Mouse (Mus musculus) stomach, embryonic 15.5 days (tissue): ENCODE measurements around the gene Ntf3. TPM values are rescaled to one million over a fixed set of nuclear protein-coding genes. Genes with fewer than 3 reads are reported as not detected.

Experiments
- ATAC-seq: fragments of 200-750 bp; cut with Nextera tagmentation; 2 replicates; pipeline ENCODE4 v1.8.0; 2017; ENCODE audit warnings: low read depth, moderate number of reproducible peaks, moderate TSS enrichment; ENCODE audit not compliant: insufficient read depth, low FRiP score
- H3K27ac ChIP-seq: fragments of 300-500 bp; sonication (generic); 2 replicates; pipeline ENCODE4 v1.5.1; 2015; ENCODE audit warnings: mild to moderate bottlenecking, inconsistent platforms
- H3K27me3 ChIP-seq: fragments of 300-500 bp; sonication (generic); replicated peaks from 2 replicates; pipeline ENCODE4 v1.6.1; 2015; ENCODE audit warnings: inconsistent platforms
- H3K36me3 ChIP-seq: fragments of 300-500 bp; sonication (generic); 2 replicates; pipeline ENCODE4 v1.6.1; 2015; ENCODE audit warnings: inconsistent platforms
- H3K4me1 ChIP-seq: fragments of 300-500 bp; sonication (generic); 2 replicates; pipeline ENCODE4 v1.6.1; 2015; ENCODE audit warnings: inconsistent platforms
- H3K4me2 ChIP-seq: fragments of 300-500 bp; sonication (generic); 2 replicates; pipeline ENCODE4 v1.6.1; 2015; ENCODE audit warnings: mild to moderate bottlenecking, inconsistent platforms
- H3K4me3 ChIP-seq: fragments of 300-500 bp; sonication (generic); replicated peaks from 2 replicates; pipeline ENCODE4 v1.5.1; 2015; ENCODE audit warnings: inconsistent platforms
- H3K9ac ChIP-seq: fragments of 300-500 bp; sonication (generic); 2 replicates; pipeline ENCODE4 v1.6.1; 2015; ENCODE audit warnings: inconsistent platforms
- H3K9me3 ChIP-seq: fragments of 300-500 bp; sonication (generic); 2 replicates; pipeline ENCODE4 v1.6.1; 2016; ENCODE audit warnings: inconsistent platforms
- WGBS: fragments of 180-500 bp; shearing (Covaris S2); methylation state at CpG from one replicate; pipeline ENCODE4 v1.1.7; 2015; 5-methylcytosine and 5-hydroxymethylcytosine counted together
- polyA plus RNA-seq: library from polyadenylated mRNA; unstranded; fragments of >200 nt; fragmentation: Nextera tagmentation; extraction: Ambion mirVana; gene quantifications from 2 replicates; pipeline ENCODE4 v1.2.1, GENCODE M21; 2015

Ntf3 gene
- 9.2 and 9.5 TPM in 2 replicates for polyA plus RNA-seq

DNA sequence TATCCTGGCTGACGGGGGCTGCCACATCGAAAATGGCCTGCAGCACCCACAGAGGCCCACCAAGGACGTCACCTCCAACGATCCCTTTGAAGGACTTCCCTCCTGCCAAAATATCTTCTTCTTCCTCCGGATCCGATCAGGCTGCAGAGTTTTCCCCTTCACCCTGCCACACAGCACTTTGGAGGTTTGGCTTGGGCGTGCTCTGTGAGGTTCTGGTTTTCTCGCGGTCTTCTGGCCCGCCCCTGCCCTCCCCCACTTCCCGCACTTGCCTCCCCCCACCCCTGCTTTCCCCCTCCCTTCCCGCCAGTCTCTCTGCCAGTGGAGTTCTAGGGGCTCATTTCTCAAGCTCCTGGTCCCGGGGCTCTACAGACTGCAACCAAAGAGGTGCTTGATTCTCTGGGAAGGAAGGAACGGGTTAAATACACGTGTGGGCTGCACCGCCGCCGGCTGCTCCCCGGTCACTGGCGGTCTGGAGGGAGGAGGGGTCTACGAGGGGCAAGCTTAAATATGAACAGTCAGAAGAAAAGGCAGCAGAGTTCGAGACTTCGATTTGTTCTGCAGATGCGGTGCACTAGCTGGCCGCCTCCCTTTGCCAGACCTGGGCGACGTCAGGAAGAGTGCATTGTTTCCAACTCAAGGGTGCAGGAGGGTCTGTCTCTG is at the start of gene Ntf3:
Ntf3 (minus strand) TSS at position 363 of the 660 bp plus-strand sequence.
- peak within 1 kb of the TSS; percentile 34 for H3K4me3 ChIP-seq
- H3K36me3 ChIP-seq = no peaks in the 10 kb centered on the region
- H3K4me1 ChIP-seq = peaks cover 23% of the 10 kb centered on the region
- H3K27me3 ChIP-seq = peaks cover 15% of the 10 kb centered on the region; the same call in 1 of the 2 replicates
- no peak for ATAC-seq
- 0 out of 2 replicates have a peak within 1 kb of the TSS, but pooled peaks have one; percentile 6 for H3K9ac ChIP-seq
- H3K4me2 ChIP-seq = peak within 1 kb of the TSS; percentile 87
- WGBS = under 1% methylated on average over 27 of the region's 27 CpGs
- no peaks in the 10 kb centered on the region for H3K9me3 ChIP-seq
- H3K27ac ChIP-seq = peak within 1 kb of the TSS; percentile 26; the same call in 1 of the 2 replicates

DNA sequence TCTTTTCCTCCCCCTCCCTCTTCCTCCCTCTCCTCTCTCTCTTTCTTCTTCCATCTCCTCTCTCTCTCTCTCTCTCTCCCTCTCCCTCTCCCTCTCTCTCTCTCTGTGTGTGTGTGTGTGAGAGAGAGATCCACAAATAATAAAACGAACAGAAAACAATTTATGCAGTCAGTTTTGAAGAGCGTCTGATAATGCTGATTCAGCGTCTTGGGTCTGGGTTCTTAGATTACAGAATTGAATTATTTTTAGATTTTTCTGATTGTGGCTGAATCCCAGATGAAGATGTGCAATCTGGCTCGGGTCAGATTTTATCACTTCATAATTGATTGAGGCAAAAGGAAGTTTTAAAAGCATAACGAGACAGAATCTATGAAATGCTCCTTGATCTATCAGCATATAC is 46.6 kb upstream of the Ntf3 start:
- 66% methylated on average over 5 of the region's 5 CpGs for WGBS

DNA sequence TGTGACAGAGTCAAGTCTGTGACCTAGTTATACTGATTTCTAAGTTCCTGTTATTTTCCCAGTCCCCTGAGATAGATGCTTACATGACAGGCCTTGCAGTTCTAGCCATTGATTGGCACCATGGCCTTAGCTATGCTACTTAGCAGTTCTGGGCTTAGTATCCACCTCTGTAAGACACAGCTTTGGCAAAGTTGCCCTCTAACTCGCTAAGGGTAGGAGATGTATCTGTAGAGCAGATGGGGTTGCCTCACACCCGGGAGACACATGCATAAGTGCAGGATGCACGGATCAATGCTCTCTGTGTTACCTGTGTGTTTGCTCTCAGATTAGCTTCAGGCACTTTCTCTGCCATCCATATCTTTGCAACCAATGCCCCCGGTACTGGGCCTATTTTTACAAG is 36.7 kb upstream of the Ntf3 start:
- H3K4me2 ChIP-seq = no peak overlapping the region
- H3K9me3 ChIP-seq = no peaks in the 10 kb centered on the region
- H3K9ac ChIP-seq = no peak overlapping the region
- H3K4me3 ChIP-seq = no peak overlapping the region
- no peaks in the 10 kb centered on the region for H3K27me3 ChIP-seq
- H3K36me3 ChIP-seq = no peaks in the 10 kb centered on the region
- 69% methylated on average over 4 of the region's 4 CpGs for WGBS
- no peaks in the 10 kb centered on the region for H3K4me1 ChIP-seq
- no peak overlapping the region for H3K27ac ChIP-seq
- ATAC-seq = no peak

More for the DNA sequence above, 46.6 kb upstream of the Ntf3 start:
- no peak overlapping the region for H3K27ac ChIP-seq
- H3K4me1 ChIP-seq = no peaks in the 10 kb centered on the region
- H3K36me3 ChIP-seq = no peaks in the 10 kb centered on the region
- no peak overlapping the region for H3K9ac ChIP-seq
- no peaks in the 10 kb centered on the region for H3K9me3 ChIP-seq
- no peak overlapping the region for H3K4me2 ChIP-seq
- ATAC-seq = no peak
- no peak overlapping the region for H3K4me3 ChIP-seq
- no peaks in the 10 kb centered on the region for H3K27me3 ChIP-seq

DNA sequence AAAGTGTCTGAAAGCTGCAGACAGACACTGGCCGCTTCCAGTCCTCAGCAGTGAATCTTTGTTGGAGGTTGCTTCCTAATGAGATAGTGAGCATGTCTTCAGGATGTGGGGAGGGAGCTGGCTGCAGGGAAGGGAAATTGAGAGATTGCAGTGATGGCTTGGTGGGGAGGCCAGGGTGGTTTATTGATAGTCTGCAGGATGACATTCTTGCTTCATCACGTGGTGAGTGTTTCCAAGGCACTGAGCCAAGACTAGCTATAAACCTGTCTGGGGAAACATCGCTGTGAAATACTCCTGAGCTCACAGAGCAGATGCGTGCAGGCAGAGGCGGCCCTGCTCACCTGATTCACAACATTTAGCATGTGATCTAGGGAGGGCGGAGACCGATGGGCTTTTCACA is 36.2 kb upstream of the Ntf3 start:
- WGBS = 48% methylated on average over 7 of the region's 7 CpGs
- no peak for ATAC-seq
- Histone ChIP-seq H3K9ac (no peak overlapping the region), H3K4me1 (no peaks in the 10 kb centered on the region), H3K4me2 (no peak overlapping the region), H3K9me3 (no peaks in the 10 kb centered on the region), H3K27me3 (no peaks in the 10 kb centered on the region), H3K27ac (no peak overlapping the region), H3K36me3 (no peaks in the 10 kb centered on the region), H3K4me3 (no peak overlapping the region)

DNA sequence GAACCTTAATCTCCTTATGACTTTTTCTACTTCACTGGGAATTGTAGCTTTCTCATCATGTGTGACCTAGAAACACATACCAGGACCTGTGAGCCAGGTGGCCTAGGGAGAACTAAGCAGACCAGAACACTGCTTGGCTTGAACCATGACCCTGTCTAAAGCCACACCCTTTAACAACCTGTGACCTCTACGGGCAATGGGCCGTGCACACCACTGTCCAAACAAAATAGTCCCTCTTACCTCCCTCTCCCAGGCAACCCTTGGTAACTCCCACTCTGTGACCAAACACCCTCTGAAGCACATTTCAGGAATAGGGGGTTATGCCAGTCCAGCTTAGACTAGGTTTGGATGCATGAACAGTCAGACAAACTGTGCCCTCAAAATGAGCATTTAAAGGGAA is 35.0 kb upstream of the Ntf3 start:
- Histone ChIP-seq H3K36me3 (no peaks in the 10 kb centered on the region), H3K27ac (no peak overlapping the region), H3K27me3 (no peaks in the 10 kb centered on the region), H3K9ac (no peak overlapping the region), H3K9me3 (no peaks in the 10 kb centered on the region), H3K4me2 (no peak overlapping the region), H3K4me1 (no peaks in the 10 kb centered on the region), H3K4me3 (no peak overlapping the region)
- no peak for ATAC-seq
- WGBS = 62% methylated on average over 2 of the region's 2 CpGs

DNA sequence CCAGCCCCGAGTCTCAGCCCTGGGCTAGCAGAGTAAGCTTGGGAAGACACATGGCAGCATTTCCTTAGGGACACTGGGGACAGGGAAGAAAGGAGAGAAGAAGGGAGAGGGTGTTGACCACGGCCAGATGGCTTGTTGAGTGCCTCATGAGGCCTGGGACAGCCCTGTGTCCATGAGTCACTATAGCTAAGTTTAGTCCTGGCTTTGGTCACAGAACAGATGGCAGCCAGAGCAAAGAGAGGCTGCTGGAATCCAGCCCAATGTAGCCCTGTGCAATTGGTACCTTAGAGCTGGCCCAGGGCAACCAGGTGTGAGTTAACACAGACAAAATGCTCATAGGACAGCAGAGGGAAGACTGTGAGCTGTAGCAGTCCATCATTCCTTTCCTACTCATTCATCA is 33.2 kb upstream of the Ntf3 start:
- Histone ChIP-seq H3K36me3 (no peaks in the 10 kb centered on the region), H3K4me1 (no peaks in the 10 kb centered on the region), H3K27me3 (no peaks in the 10 kb centered on the region), H3K9me3 (no peaks in the 10 kb centered on the region), H3K4me3 (no peak overlapping the region), H3K27ac (no peak overlapping the region), H3K4me2 (no peak overlapping the region), H3K9ac (no peak overlapping the region)
- WGBS = 85% methylated on average over 2 of the region's 2 CpGs
- ATAC-seq = no peak

DNA sequence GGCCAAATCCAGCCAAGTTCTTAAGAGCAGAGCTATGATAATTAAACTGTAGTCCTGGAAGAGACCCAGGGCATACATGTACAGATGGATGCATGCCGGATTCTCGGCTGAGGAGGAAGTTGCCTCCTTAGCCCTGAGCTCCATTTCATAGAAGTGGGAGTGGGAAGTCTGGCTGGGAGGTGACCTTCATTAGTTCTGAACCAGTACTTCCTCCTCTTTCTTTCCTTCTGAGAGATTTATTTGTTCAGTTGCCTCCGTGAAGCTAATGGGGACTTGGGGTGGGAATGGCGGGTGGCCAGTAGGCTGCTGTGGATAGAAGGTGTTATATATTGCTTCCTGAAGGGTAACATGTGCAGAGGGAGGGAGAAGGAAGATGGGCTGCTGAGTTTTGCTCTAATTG is 28.1 kb upstream of the Ntf3 start:
- no peak overlapping the region for H3K27ac ChIP-seq
- no peak overlapping the region for H3K4me3 ChIP-seq
- no peak overlapping the region for H3K9ac ChIP-seq
- 51% methylated on average over 4 of the region's 4 CpGs for WGBS
- H3K36me3 ChIP-seq = no peaks in the 10 kb centered on the region
- no peak overlapping the region for H3K4me2 ChIP-seq
- H3K27me3 ChIP-seq = no peaks in the 10 kb centered on the region
- H3K4me1 ChIP-seq = no peaks in the 10 kb centered on the region
- ATAC-seq = no peak
- H3K9me3 ChIP-seq = no peaks in the 10 kb centered on the region

DNA sequence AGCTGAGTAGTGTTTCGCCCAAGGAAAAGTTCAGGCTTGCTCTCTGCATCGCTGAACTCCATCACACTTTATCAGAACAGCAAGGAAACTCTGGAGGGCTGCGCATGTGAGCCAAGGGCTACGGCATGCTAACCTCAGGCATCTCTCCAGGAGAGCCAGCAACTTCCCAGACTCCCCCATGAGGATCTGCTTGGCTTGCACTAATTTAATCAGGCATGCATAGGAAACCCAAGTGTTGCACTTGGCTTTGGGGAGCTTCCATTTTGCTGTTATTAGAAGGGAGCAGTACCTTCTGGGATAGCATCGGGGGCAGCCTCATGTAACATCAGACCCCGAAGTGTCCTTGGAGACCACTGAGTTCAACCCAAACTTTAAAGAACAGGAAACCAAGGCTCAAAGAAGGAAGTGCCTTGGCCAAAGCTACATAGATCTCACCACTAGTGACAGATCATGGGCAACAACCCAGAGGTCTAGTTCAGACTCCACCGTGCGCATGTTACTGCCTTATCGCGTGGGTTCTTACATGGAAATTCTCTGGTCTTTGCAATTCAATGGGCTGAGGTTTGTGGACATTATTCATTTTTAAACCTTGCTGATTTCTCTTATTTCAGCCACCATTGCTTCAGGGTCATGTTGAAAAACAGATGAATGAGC is 23.6 kb upstream of the Ntf3 start:
- no peak overlapping the region for H3K4me3 ChIP-seq
- H3K27me3 ChIP-seq = no peaks in the 10 kb centered on the region
- ATAC-seq = no peak
- H3K4me1 ChIP-seq = no peaks in the 10 kb centered on the region
- H3K27ac ChIP-seq = no peak overlapping the region
- no peak overlapping the region for H3K9ac ChIP-seq
- no peaks in the 10 kb centered on the region for H3K36me3 ChIP-seq
- 84% methylated on average over 10 of the region's 10 CpGs for WGBS
- no peak overlapping the region for H3K4me2 ChIP-seq
- H3K9me3 ChIP-seq = no peaks in the 10 kb centered on the region

DNA sequence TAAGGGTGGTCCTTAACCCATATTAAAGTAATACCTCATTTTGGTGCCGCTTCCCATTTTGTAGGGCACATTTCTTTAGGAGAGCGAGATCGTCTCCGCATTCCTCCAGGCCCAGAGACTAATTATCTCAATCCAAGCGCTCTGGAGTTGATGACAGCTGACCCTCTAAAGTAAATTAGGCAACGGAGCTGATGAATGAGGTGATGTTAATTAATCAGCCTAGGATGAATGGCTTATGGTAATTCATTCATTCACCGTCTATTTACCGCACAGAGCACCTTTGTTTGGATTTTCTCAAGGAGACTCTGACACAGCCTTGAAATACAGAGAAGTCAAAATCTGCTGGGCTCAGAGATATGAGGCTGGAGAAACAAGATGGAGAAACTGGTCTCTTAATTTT is 20.7 kb upstream of the Ntf3 start:
- 61% methylated on average over 8 of the region's 8 CpGs for WGBS
- Histone ChIP-seq H3K4me3 (no peak overlapping the region), H3K27ac (no peak overlapping the region), H3K4me2 (no peak overlapping the region), H3K4me1 (no peaks in the 10 kb centered on the region), H3K9ac (no peak overlapping the region), H3K36me3 (no peaks in the 10 kb centered on the region), H3K27me3 (no peaks in the 10 kb centered on the region), H3K9me3 (no peaks in the 10 kb centered on the region)
- ATAC-seq = no peak

DNA sequence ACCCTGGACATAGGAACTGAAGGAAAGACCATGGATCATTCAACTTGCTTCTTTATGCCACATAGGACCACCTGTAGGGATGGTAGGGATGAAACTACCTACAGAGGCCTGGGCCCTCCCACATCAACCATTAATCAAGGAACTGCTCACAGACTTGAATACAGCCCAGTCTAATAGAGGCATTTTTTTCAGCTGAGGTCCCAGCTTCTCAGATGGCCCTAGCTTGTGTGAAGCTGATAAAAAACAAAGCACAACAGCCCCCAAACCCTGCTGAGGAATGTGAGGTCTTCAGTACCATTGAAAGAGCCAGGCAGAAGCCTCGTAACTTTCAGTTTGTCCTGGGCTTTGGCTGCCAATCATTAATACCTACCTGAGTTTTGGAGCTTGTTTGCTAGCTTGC is 19.4 kb upstream of the Ntf3 start:
- Histone ChIP-seq H3K27ac (no peak overlapping the region), H3K4me2 (no peak overlapping the region), H3K4me3 (no peak overlapping the region), H3K27me3 (no peaks in the 10 kb centered on the region), H3K36me3 (no peaks in the 10 kb centered on the region), H3K9me3 (no peaks in the 10 kb centered on the region), H3K9ac (no peak overlapping the region), H3K4me1 (no peaks in the 10 kb centered on the region)
- 71% methylated on average over 1 of the region's 1 CpGs for WGBS
- no peak for ATAC-seq

DNA sequence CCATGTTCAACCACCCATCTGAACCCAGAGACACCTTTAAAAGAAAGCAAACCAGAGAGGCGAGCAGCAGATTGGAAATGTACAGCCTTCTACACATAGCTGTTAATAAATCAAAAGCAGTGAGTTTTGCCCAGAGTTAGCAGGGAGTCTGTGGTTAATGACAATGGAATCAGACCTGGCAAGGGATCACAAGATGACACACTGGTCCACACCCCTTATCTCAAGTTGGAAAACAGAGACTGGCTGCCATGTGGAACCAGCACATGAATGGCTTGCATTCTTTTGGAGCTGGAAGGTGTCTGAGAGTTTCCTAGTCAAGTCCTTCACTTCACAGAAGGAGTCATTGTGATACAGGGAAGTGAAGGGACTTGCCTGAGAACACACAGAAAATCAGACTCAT is 5.4 kb upstream of the Ntf3 start:
- Histone ChIP-seq H3K4me3 (no peak overlapping the region), H3K9ac (no peak overlapping the region), H3K4me1 (peaks cover 2% of the 10 kb centered on the region; the same call in 1 of the 2 replicates), H3K27ac (no peak overlapping the region), H3K4me2 (no peak overlapping the region), H3K36me3 (no peaks in the 10 kb centered on the region), H3K9me3 (no peaks in the 10 kb centered on the region), H3K27me3 (no peaks in the 10 kb centered on the region)
- ATAC-seq = no peak
- 78% methylated on average over 1 of the region's 1 CpGs for WGBS

DNA sequence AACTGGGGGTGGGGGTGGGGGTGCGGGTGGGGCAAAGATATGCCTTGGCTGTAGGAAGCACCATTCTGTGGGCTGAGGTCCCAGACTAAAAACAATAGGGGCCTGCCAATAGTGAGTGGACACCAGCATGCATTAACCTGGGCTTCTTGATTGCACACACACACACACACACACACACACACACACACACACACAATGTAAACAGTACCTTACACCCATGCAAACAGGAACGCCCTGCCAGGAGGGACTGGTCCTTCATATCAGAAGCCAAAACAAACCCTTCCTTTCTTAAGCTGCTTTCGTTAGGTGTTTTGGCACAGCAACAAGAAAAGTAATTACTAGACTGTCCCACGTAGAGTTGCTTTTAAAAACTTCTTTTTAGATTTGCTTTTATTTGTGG is 4.1 kb upstream of the Ntf3 start:
- Histone ChIP-seq H3K9ac (no peak overlapping the region), H3K27me3 (peaks cover under 1% of the 10 kb centered on the region; the same call in 1 of the 2 replicates), H3K27ac (no peak overlapping the region), H3K9me3 (no peaks in the 10 kb centered on the region), H3K4me3 (no peak overlapping the region), H3K4me1 (peaks cover 10% of the 10 kb centered on the region; the same call in 1 of the 2 replicates), H3K4me2 (no peak overlapping the region), H3K36me3 (no peaks in the 10 kb centered on the region)
- ATAC-seq = no peak
- WGBS = 72% methylated on average over 4 of the region's 4 CpGs
